Mouse (Mus musculus) intestine, embryonic 16.5 days (tissue): ENCODE data around the gene Lrp1. TPM values are rescaled to one million over a fixed set of nuclear protein-coding genes. Genes with fewer than 3 reads are reported as not detected.

Experiments used
- ATAC-seq: fragments of 200-750 bp; cut with Nextera tagmentation; 2 replicates; pipeline ENCODE4 v1.8.0; 2017; ENCODE audit warnings: moderate TSS enrichment, moderate library complexity
- H3K27ac ChIP-seq: fragments of 300-500 bp; sonication (generic); 2 replicates; pipeline ENCODE4 v1.5.1; 2014; ENCODE audit warnings: mild to moderate bottlenecking, low read length
- H3K27me3 ChIP-seq: fragments of 300-500 bp; sonication (generic); replicated peaks from 2 replicates; pipeline ENCODE4 v1.6.1; 2014; ENCODE audit warnings: low read length, control low read depth, mixed read lengths; ENCODE audit not compliant: control insufficient read depth, insufficient read depth
- H3K36me3 ChIP-seq: fragments of 300-500 bp; sonication (generic); 2 replicates; pipeline ENCODE4 v1.6.1; 2014; ENCODE audit warnings: low read length, control low read depth; ENCODE audit not compliant: control insufficient read depth, insufficient read depth
- H3K4me1 ChIP-seq: fragments of 300-500 bp; sonication (generic); 2 replicates; pipeline ENCODE4 v1.6.1; 2014; ENCODE audit warnings: low read length, control low read depth, mixed read lengths; ENCODE audit not compliant: control insufficient read depth, insufficient read depth
- H3K4me2 ChIP-seq: fragments of 300-500 bp; sonication (generic); 2 replicates; pipeline ENCODE4 v1.6.1; 2014; ENCODE audit warnings: low read depth, low read length, control low read depth
- H3K4me3 ChIP-seq: fragments of 300-500 bp; sonication (generic); 2 replicates; pipeline ENCODE4 v1.5.1; 2014; ENCODE audit warnings: mild to moderate bottlenecking, low read length
- H3K9ac ChIP-seq: fragments of 300-500 bp; sonication (generic); 2 replicates; pipeline ENCODE4 v1.6.1; 2014; ENCODE audit warnings: low read depth, low read length
- H3K9me3 ChIP-seq: fragments of 300-500 bp; sonication (generic); 2 replicates; pipeline ENCODE4 v1.6.1; 2016; ENCODE audit warnings: low read length, control low read depth; ENCODE audit not compliant: control insufficient read depth
- WGBS: fragments of 180-500 bp; shearing (Covaris S2); extraction: QIAGEN DNeasy Blood & Tissue Kit; methylation state at CpG from one replicate; pipeline ENCODE4 v1.1.7; 2014; 5-methylcytosine and 5-hydroxymethylcytosine counted together
- polyA plus RNA-seq: library from polyadenylated mRNA; unstranded; fragments of >200 nt; fragmentation: Nextera tagmentation; extraction: Ambion mirVana; gene quantifications from 2 replicates; pipeline ENCODE4 v1.2.1, GENCODE M21; 2015

Lrp1 gene
- polyA plus RNA-seq, 1 experiment from 2014 or later, result 64.6 TPM

GRCm38 (mm10) chr10:127536586-127537314 lies 84.2 kb downstream of the Lrp1 start:
- no peak for ATAC-seq
- Histone ChIP-seq H3K4me3 (no peak overlapping the region), H3K36me3 (peaks cover 9% of the 10 kb centered on the region), H3K9me3 (no peaks in the 10 kb centered on the region), H3K27ac (no peak overlapping the region), H3K4me1 (peaks cover 14% of the 10 kb centered on the region), H3K27me3 (peaks cover 51% of the 10 kb centered on the region), H3K4me2 (no peak overlapping the region), H3K9ac (no peak overlapping the region)
- 13% methylated on average over 8 of the region's 8 CpGs for WGBS

- Histone ChIP-seq H3K4me1 (peaks cover 14% of the 10 kb centered on the region), H3K36me3 (peaks cover 8% of the 10 kb centered on the region; the same call in 1 of the 2 replicates), H3K27me3 (peaks cover 69% of the 10 kb centered on the region), H3K4me3 (peak overlapping the region; percentile 56), H3K9me3 (no peaks in the 10 kb centered on the region), H3K27ac (no peak overlapping the region), H3K4me2 (peak overlapping the region; percentile 92), H3K9ac (peak overlapping the region; percentile 59; the same call in 1 of the 2 replicates)
- no peak for ATAC-seq
- 2% methylated on average over 27 of the region's 30 CpGs for WGBS
Observed at GRCm38 (mm10) chr10:127534929-127535384, 86.0 kb downstream of the Lrp1 start.

- Histone ChIP-seq H3K4me1 (peaks cover 14% of the 10 kb centered on the region), H3K27me3 (peaks cover 76% of the 10 kb centered on the region), H3K4me2 (peak within 1 kb of the TSS; percentile 92), H3K9me3 (no peaks in the 10 kb centered on the region), H3K9ac (peak within 1 kb of the TSS; percentile 59), H3K27ac (no peak within 1 kb of the TSS), H3K4me3 (peak within 1 kb of the TSS; percentile 56), H3K36me3 (peaks cover 5% of the 10 kb centered on the region; the same call in 1 of the 2 replicates)
- peak; percentile 38 for ATAC-seq
- WGBS, result under 1% methylated on average over 70 of the region's 78 CpGs
Observed at GRCm38 (mm10) chr10:127534036-127534928, 86.7 kb downstream of the Lrp1 start, which contains the start of gene Nxph4. TSS of gene Nxph4 (minus strand) at chr10:127534559.

- Histone ChIP-seq H3K4me1 (peaks cover 19% of the 10 kb centered on the region), H3K27me3 (peaks cover 99% of the 10 kb centered on the region), H3K9ac (no peak overlapping the region), H3K9me3 (no peaks in the 10 kb centered on the region), H3K36me3 (no peaks in the 10 kb centered on the region), H3K4me2 (no peak overlapping the region), H3K27ac (no peak overlapping the region), H3K4me3 (no peak overlapping the region)
- no peak for ATAC-seq
- 6% methylated on average over 4 of the region's 4 CpGs for WGBS
Observed at GRCm38 (mm10) chr10:127531548-127531947, 89.4 kb downstream of the Lrp1 start.

- WGBS, result 2% methylated on average over 21 of the region's 25 CpGs
Observed at GRCm38 (mm10) chr10:127530945-127531344, 90.0 kb downstream of the Lrp1 start.

GRCm38 (mm10) chr10:127527481-127527880 lies 93.5 kb downstream of the Lrp1 start:
- no peak for ATAC-seq
- Histone ChIP-seq H3K27ac (no peak overlapping the region), H3K27me3 (peaks cover 89% of the 10 kb centered on the region), H3K4me1 (peaks cover 11% of the 10 kb centered on the region), H3K36me3 (no peaks in the 10 kb centered on the region), H3K4me2 (no peak overlapping the region), H3K9ac (no peak overlapping the region), H3K4me3 (no peak overlapping the region), H3K9me3 (no peaks in the 10 kb centered on the region)
- WGBS, result 2% methylated on average over 17 of the region's 17 CpGs

More at GRCm38 (mm10) chr10:127530945-127531344, 90.0 kb downstream of the Lrp1 start:
- ATAC-seq, result no peak
- Histone ChIP-seq H3K4me3 (peak overlapping the region; percentile 19), H3K9ac (peak overlapping the region; percentile 19; the same call in 1 of the 2 replicates), H3K27ac (no peak overlapping the region), H3K36me3 (no peaks in the 10 kb centered on the region), H3K27me3 (peaks cover 99% of the 10 kb centered on the region), H3K9me3 (no peaks in the 10 kb centered on the region), H3K4me2 (0 out of 2 replicates have a peak overlapping the region, but pooled peaks have one; percentile 12), H3K4me1 (peaks cover 25% of the 10 kb centered on the region)

- H3K27ac ChIP-seq, result no peak overlapping the region
- under 1% methylated on average over 26 of the region's 26 CpGs for WGBS
- peak overlapping the region; percentile 40; the same call in 1 of the 2 replicates for H3K9ac ChIP-seq
- peaks cover 13% of the 10 kb centered on the region for H3K4me1 ChIP-seq
- H3K9me3 ChIP-seq, result no peaks in the 10 kb centered on the region
- peaks cover 81% of the 10 kb centered on the region for H3K27me3 ChIP-seq
- peak; percentile 51; the same call in 1 of the 2 replicates for ATAC-seq
- peak overlapping the region; percentile 56 for H3K4me2 ChIP-seq
- peak overlapping the region; percentile 40 for H3K4me3 ChIP-seq
- no peaks in the 10 kb centered on the region for H3K36me3 ChIP-seq
Observed at GRCm38 (mm10) chr10:127526681-127527080, 94.3 kb downstream of the Lrp1 start.

GRCm38 (mm10) chr10:127526048-127526447 lies 94.9 kb downstream of the Lrp1 start:
- ATAC-seq, result no peak
- Histone ChIP-seq H3K4me3 (peak overlapping the region; percentile 40), H3K27ac (no peak overlapping the region), H3K4me1 (peaks cover 20% of the 10 kb centered on the region), H3K9me3 (no peaks in the 10 kb centered on the region), H3K4me2 (peak overlapping the region; percentile 56), H3K36me3 (no peaks in the 10 kb centered on the region), H3K9ac (peak overlapping the region; percentile 40), H3K27me3 (peaks cover 74% of the 10 kb centered on the region)
- WGBS, result under 1% methylated on average over 26 of the region's 26 CpGs
